Mouse (Mus musculus) forelimb bud, embryonic 11.5 days (tissue): Measurements from ENCODE around the gene Itsn2.
"Not testable (repeated sequence)": the region's sequence is repeated elsewhere in the genome, so short reads cannot be mapped to it uniquely, and the experiment has no call there.

Source experiments
- DNase-seq: peaks from one replicate; pipeline ENCODE4 v3.0.0-alpha.2; 2012; ENCODE audit warnings: low read depth, low spot score

Gene Itsn2

DNA sequence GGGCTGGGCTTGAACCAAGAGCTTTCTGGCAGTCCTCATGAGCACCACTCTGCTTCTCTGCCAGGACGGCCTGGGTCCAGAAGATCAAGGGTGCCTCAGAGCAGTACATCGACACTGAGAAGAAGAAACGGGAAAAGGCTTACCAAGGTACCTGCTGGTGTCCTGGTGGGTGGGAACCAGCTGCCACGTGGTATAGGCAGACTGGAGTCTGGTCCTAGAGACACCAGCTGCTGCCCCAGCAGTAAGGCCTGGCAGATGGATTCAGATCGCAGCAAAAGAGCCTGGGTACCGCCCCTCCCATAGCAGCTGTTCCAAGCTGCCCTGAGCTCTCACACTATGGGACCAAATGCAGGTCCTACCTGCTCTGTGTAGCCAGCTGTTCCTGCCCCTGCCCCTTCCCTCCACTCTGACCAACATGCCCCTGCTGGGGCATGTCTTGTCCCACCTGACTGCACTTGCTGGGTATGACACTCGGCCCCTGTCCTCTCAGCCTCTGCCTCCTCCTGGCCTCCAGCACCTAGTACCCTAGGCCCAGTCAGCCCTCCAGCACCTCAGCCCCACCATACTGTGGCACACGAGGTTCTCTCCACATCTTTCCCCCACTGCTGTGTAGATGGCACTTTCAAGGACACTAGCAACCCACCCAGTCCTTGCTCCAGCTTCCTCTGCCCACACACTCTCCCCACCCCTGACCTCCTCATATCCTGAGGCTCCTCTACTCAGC is 116.6 kb downstream of the Itsn2 start:
- DNase-seq = no peak

DNA sequence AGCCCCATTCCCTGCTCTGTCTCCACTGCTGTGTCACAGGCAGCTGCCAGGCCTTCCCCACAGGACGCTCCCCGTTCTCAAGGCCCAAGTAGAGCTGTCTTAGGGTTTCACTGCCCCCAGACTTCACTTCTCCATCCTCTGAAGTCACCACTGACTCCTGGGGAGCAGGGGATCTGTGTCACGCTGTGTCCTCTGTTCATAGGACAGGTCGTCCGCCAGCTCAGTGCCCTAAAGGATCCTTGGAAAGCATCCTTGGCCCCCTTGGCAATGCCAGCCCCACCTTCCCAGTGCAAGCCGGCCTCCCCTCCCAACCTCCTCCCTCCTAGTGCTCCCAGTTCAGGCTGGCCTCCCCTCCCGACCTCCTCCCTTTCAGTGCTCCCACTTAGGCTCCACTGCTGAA is 117.5 kb downstream of the Itsn2 start:
- DNase-seq = no peak

DNA sequence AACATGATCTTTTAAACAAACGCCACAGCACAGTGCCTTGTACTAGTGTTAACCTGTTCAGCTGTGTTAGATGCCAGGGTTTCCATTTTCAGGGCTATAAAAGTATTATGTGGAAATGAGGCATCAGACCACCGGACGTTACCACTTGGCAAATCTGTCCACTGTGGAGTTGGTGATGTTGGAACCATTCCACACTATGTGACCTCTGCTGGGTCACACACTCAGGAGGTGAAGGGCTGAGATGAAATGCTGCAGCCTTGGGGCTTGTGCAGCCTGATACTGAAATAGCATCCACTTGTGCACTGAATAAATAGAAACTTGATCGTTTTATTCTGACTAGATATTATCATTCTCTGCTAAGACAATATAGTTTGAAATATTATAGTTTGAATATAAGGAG is 120.9 kb downstream of the Itsn2 start:
- DNase-seq = no peak

DNA sequence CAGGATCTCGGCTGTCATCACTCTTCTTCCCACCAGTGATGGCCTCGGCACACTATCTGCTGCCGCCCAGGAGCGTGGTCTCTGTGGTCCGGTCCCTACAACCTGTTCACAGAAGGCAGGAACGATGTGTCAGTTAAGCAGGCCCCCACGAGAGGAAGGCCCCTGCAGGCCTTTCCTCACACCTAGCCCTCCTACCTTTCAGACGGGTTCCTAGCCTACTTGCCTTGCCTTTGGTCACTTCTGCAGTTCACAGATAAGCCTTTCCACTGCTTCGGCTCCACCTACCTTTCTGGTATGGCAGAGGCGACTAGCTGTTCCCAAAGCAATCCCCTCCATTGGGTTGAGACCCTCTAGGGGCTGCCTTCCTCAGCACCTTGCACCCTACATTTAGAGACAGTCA is 123.2 kb downstream of the Itsn2 start:
- DNase-seq = no peak

DNA sequence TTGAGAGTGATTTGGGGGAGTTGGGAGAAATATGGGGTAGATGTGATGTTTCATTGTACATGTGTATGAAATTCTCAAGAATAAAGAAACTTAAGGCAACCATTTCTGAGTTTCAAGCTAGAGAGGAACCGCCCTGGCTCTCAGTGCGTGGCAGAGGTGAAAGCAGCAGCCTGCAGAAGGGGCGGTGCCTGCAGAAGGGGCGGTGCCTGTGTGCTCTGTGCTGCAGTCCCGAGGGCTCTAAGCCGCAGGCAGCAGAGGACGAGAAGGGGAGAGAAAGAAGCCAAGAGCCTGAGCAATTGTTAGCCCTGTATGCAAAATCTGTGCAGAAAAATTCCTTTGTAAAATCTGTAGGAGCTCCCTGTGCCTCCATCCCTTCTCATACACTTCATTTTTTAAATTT is 125.0 kb downstream of the Itsn2 start:
- DNase-seq = peak; percentile 5

DNA sequence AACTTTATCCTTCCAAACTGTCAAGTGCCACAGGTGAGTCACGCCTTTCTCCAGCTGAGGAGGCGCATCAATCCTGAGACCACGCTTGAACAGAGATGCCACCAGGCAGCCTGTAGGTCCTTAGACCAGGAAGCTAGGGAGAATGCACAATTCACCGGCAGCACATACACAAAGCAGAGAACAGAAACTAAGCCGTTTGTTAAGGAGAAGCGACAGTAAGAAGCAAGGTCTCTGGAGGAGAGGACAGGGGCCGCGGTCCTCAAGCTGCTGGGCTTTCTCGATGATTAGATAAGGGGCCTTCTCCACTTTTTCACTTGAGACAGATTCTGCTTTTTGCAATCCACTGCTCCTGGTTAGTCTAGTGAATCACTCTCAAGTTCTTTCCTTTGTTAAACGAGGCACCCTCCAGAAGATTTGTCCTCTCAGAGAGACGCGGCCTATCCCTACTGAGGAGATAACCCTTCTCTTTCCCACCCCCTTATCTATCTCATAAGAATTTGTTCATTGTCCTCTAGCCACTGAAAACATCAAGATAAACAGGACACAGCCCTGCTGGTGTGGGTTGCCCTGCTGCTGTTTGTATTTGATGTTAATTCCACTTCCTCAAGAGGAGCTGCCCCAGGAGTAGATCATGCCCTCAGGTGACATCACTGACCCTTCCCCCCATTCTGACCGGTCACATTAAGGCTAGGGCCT is 126.8 kb downstream of the Itsn2 start:
- DNase-seq = no peak

DNA sequence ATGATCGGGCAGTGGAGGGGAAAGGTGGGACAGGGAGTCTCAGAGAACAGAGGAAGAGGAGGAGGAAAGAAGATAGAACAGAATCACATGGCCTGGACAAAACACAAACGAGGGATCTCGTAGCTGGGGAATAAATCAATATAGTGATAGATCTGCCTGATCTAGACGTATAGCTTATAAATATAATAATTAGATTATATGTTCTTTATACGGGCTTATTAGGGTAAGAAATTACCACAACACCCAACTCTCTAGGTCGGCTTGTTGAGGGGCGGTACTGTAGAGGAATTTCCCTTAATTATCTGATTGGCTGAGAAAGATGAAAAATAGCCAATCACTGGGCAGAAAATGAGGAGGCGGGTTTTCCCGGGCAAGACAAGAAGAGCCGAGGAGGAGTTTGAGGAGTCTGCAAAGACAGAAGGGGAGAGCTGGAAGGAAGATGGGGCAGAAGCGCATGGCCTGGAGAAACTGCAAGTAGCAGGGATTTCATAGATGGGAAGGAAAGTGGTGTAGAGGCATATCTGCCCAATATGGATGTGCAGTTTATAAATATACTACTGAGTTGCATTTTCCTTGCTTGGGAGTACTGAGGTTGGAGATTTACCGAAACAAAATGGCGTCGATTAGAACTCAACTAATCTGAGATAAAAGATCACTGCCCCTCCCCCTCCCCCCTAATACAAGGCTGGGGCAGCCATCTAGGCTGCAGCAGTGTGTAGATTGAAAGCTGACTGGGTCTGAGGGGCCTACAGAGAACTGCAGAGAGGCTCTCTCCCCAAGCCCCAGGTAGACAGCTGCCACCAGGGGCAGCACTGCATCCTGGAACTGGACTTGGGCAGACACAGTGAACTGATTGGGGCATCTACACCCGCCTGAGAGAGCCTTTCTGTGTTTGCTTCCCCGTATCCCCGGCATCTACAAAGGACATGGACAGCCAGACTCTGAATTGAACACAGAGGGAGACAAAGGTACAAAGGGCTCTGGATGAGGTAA is 127.6 kb downstream of the Itsn2 start:
- no peak for DNase-seq

DNA sequence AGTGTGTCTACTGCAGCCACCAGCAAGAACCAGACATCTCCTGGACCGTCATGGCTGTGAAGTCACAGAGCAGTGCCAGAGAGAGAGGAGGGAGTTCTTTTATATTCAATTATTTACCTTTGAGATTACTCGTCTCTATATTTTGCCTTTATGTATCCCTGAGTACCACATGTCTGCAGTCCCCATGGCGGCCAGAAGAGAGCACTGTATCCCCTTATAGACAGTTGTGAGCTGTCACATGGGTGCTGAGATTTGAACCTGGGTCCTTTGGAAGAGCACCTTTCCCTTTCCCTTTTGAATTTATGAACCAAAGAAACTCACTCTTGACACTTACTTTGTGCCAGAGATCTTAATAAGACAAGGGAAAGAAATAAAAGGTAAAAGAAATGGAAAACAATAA is 136.7 kb downstream of the Itsn2 start:
- no peak for DNase-seq

DNA sequence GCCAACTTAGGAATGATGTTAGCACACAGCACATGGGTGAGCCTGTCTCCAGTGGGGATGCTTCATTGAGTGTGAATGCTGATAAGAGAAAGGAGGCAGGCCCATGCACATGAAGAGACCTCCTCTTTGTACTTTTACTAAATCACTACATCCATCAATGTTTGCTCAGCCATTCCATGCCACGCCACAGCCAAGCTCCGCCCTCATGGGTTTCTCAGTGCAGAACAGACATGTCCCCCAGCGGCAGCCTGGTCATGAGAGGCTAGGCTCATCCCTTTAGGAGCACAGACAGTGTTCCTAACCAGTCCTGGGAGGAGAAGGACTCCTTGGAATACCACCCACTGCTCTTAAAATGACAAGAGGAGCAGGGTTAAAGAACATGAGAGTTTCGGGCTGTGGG is 139.2 kb downstream of the Itsn2 start:
- DNase-seq = no peak

DNA sequence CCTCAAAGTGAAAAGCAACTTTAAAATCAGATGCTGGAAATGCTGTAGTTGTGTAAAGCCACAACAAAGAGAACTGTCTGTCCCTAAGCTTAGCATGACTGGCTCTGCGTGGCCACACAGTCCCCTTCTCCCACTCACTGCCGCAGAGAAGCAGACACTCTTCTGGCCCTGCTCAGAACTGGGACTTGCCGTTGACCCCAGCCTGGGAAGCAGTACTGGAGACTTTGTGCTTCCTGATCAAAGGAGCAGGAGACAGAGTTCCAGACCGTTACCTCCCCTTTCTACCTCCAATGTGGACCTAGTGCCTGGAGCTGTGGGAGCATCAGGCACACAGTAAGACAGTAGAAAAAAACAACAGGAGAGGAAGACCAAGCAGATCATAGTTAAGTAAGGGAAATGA is 139.9 kb downstream of the Itsn2 start:
- DNase-seq = no peak

DNA sequence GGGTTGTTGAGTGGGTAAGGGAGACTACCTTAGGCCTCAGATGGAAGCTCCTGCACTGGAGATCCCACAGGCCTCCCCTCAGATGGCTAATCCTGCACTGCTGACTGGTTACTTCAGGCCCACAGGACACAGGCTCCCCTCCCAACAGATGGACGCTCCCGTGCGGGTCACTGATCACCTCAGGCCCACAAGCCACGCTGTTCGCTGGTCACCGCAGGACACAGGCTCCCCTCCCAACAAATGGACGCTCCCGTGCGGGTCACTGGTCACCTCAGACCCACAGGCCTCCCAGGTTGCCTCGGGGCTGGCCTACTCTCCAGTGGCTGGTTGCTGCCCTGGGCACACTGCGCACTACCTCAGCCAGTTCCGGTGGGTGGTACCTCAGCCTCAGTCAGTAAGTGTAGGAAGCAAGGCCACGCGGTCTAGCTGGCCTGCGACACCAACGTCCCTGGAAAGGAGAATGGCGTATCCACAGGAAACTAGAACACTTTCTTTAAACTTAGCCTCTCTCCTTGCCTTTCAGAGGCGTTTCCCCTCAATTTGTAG is 145.7 kb downstream of the Itsn2 start, which contains the start of gene Fam228a:
TSS of gene Fam228a (minus strand) at position 400 of the 546 bp plus-strand sequence.
- no peak for DNase-seq

DNA sequence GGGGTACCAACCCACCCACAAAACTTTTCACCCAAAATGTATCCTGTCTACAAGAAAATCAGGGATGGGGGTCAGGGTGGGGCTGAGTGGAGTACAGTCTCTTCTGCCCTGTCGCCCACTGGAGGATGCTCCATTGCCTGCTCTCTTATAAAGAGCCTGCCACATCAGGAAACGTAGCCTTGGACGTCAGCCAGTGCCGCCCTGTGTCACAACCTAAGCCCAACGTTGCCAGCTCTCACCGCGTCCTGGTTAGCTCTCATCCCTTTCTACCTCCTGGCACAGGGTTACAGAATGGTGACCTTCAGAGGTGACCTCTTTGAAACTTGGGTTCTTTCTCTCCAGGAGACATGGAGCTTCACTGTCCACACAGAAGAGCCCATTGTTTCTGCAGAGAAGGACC is 148.4 kb downstream of the Itsn2 start:
- no peak for DNase-seq

DNA sequence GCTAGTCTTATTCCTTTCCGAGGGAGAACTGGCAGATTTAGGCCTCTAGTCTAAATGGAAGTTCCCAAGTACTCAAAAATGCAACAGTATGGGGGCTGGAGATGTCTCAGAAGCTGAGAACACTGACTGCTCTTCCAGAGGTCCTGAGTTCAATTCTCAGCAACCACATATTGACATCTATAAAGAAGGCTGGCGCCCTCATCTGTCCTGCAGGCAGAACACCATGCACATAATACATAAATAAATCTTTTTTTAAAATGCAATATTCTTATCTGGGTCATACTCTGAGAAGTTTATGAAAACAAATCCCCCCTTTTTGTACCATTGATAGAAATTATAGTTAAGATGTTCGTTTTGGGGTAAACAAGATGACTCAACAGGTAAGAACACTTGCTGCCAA is 149.7 kb downstream of the Itsn2 start:
- DNase-seq = no peak

DNA sequence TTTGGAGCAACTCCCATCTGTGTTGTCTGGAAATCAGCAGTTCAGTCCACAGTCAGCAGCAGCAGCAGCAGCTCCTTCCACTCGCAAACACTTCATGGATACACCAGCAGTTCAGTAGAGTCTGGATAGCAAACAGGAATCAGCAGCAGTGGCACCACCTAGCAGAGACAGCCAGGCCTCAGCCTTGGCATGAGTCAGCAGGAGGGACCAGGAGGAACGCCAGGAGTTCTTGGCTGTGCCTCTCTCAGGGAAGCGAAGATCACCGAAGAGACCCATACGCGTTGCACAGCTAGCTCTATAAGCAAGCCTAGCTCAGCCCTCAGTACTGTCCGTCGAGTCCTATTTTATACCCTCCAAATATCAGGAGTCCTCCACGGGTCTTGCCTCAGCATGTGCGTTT is 152.0 kb downstream of the Itsn2 start:
- no peak for DNase-seq

DNA sequence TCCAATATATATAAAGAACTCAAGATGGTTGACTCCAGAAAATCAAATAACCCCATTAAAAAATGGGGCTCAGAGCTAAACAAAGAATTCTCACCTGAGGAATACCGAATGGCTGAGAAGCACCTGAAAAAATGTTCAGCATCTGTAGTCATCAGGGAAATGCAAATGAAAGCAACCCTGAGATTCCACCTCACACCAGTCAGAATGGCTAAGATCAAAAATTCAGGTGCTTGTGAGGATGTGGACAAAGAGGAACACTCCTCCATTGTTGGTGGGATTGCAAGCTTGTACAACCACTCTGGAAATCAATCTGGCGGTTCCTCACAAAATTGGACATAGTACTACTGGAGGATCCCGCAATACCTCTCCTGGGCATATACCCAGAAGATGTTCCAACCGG is 162.0 kb downstream of the Itsn2 start:
- not testable (repeated sequence) for DNase-seq

DNA sequence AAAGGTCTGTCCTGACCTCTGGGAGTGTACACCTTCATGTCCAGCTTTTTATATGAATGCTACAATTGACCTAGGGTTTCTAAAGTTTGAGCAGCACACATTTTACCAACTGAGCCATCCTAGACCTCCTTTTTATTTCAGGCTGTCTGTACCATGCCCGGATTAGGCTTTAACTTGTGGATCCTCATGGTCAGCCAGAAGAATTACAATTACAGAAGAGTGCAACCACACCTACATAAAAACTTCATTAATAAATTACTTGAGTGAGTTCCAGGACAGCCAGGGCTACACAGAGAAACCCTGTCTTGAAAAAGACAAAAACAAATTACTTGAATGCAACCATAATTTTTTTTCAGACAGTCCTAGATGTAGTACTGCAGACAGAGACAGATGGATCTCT is 164.6 kb downstream of the Itsn2 start:
- DNase-seq = no peak
